Mouse (Mus musculus) testis, adult 2 months (tissue): ENCODE measurements at regions not wholly inside any gene's neighbourhood (a gene's known extent, or its start where the extent isn't known, plus 50 kb on each side); places are given as distances from the start of the nearest gene placed in this dataset.

Experiments used
- CTCF ChIP-seq: fragments of 200-500 bp; IDR thresholded peaks from 2 replicates; pipeline ENCODE4 v1.5.1; 2012; ENCODE audit warnings: low read depth, mild to moderate bottlenecking, inconsistent platforms, low read length, moderate library complexity; ENCODE audit not compliant: control insufficient read depth, insufficient read depth, insufficient replicate concordance
- POLR2A ChIP-seq: fragments of 200-500 bp; IDR thresholded peaks from 2 replicates; pipeline ENCODE4 v1.6.1; 2012; ENCODE audit warnings: low read depth, mild to moderate bottlenecking, inconsistent platforms, low read length, moderate library complexity; ENCODE audit not compliant: control insufficient read depth

DNA sequence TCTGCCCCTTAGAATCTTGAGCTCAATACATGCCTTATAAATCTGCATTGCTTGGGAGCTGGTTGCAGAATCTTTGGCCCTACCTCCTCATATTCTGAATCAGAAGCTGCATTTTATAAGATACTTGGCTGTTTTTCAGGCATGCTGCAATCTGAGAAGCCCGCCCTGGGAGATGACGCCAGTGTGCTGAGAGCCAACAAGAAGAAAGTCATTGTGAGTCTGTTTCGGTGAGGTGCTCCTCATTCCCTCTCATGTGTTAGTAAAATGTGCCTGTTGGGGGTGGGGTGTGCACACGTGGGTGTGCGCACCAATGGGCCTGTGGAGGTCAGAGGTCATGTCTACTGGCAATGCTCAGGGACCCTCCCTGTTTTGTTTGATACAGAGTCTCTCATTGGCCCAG lies 388.7 kb downstream of the Agtpbp1 start:
- TF ChIP-seq POLR2A = no peak
- no peak for TF ChIP-seq CTCF
